Mouse (Mus musculus) natural killer cell, adult 2 months (primary cell): ENCODE data around the gene Donson.

ENCODE experiments used
- DNase-seq, 2 experiments: peaks; one replicate each; pipeline ENCODE4 v3.0.0; 2022; ENCODE audit warnings: low spot score in 2 of 2

The Donson gene

GRCm38 (mm10) chr16:91688619-91689334, at the start of gene Donson:
Gene Donson, minus strand, starts transcription at chr16:91688770.
- DNase-seq, result peak; percentile 89 to 92

- no peak for DNase-seq
These were observed 47.7 kb upstream of the Donson start for GRCm38 (mm10) chr16:91736046-91736816.

GRCm38 (mm10) chr16:91734771-91735170, 46.2 kb upstream of the Donson start:
- DNase-seq, result no peak

- no peak for DNase-seq
These were observed 44.2 kb upstream of the Donson start for GRCm38 (mm10) chr16:91732816-91733215.

GRCm38 (mm10) chr16:91730446-91730845, 41.9 kb upstream of the Donson start:
- DNase-seq, result no peak

- DNase-seq, result peak in 1 of 2 experiments; percentile 16
These were observed 41.4 kb upstream of the Donson start for GRCm38 (mm10) chr16:91729821-91730441.

- peak; percentile 96 to 97 for DNase-seq
These were observed 40.5 kb upstream of the Donson start, which contains the start of gene Itsn1 for GRCm38 (mm10) chr16:91729066-91729482. Gene Itsn1, plus strand, starts transcription at chr16:91729281.

- peak; percentile 97 for DNase-seq
These were observed 39.8 kb upstream of the Donson start, which contains the start of gene Cryzl1 for GRCm38 (mm10) chr16:91728123-91729065. Gene Cryzl1, minus strand, starts transcription at chr16:91728975.

- no peak for DNase-seq
These were observed 38.9 kb upstream of the Donson start for GRCm38 (mm10) chr16:91727433-91727832.

GRCm38 (mm10) chr16:91724247-91724646, 35.7 kb upstream of the Donson start:
- DNase-seq, result peak; percentile 45 to 61

- DNase-seq, result no peak
These were observed 28.8 kb upstream of the Donson start for GRCm38 (mm10) chr16:91717399-91717798.

GRCm38 (mm10) chr16:91716927-91717349, 28.4 kb upstream of the Donson start:
- no peak for DNase-seq

GRCm38 (mm10) chr16:91710241-91710640, 21.7 kb upstream of the Donson start:
- no peak for DNase-seq

GRCm38 (mm10) chr16:91704603-91705340, 16.2 kb upstream of the Donson start:
- no peak for DNase-seq

GRCm38 (mm10) chr16:91702771-91703188, 14.2 kb upstream of the Donson start:
- DNase-seq, result no peak

- DNase-seq, result no peak
These were observed 13.3 kb upstream of the Donson start for GRCm38 (mm10) chr16:91701908-91702307.

GRCm38 (mm10) chr16:91698995-91699394, 10.4 kb upstream of the Donson start:
- DNase-seq, result no peak

- no peak for DNase-seq
These were observed 6.7 kb upstream of the Donson start for GRCm38 (mm10) chr16:91695108-91695755.

- peak; percentile 58 to 68 for DNase-seq
These were observed 6.0 kb upstream of the Donson start for GRCm38 (mm10) chr16:91694455-91695084.
